Mouse (Mus musculus): ENCODE data around the gene Tbc1d2.

Tbc1d2 gene

GRCm38 (mm10) chr4:46650086-46650753, at the start of gene Tbc1d2:
Gene Tbc1d2 (minus strand): TSS chr4:46650209.
- in situ Hi-C loops (cut with MboI, MseI), result no loop called here

DNA sequence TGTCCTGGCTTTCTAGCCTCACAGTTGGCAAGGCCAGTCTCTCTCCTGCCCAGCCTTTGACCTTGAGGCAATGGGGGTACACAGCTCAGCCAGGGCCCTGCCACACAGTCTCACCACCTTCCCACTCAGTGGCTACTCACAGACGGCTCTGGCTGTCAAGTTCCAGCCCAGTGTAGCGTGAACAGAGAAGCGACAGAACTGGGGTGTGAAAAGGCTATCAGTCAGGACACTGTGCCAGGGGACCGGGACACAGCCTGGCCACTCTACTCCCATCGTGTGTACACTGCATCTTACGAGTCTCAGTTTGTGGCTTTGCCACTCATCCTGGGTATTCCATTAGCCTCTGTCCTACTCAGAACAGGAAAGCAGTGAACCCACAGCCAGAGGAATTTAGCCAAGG, 46.5 kb upstream of the Tbc1d2 start:
- in situ Hi-C loops (cut with MboI, MseI), result no loop called here

DNA sequence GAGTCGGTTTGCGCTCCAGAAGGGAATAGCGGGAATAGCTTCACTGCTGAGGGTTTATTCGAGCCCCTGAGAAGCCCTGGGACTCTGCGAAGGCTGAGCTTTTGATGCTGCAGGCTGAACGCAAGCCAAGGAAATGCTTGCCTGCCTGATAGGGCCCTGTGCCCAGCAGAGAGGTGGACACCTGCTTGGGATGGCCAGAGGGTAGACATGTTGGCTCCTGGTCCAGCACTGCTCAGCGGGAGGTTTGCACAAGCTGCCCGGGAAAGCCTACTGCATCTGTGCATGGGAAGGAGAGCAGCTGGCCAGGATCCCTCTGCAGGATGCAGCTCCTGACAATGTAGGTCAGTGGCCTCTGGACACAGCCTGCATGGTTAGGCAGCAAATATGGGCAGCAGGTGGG, 40.6 kb upstream of the Tbc1d2 start:
- in situ Hi-C loops (cut with MboI, MseI), result loop anchor here (5.0 kb wide), 1 partner anchor 332 kb away; no protein-coding TSS in a partner anchor

DNA sequence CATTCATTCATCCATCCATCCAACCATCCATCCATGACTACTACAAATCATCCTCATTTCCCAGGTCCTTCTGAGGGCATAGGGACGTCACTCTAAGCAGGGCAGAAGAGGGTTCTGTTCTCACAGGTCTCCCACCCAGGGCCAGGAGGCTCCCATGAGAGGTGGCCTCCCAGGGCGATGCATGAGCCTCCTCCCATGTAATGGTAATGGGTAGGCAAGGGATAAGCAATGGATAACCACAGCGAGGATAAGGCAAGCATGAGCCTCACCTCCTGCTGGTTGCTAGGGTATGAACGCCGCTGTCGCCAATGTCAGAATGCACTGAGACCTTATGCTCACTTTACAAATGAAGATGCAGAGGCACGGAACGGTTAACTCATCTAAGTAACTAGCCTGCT, 40.0 kb upstream of the Tbc1d2 start:
- in situ Hi-C loops (cut with MboI, MseI), result loop anchor here (5.0 kb wide), 1 partner anchor 332 kb away; no protein-coding TSS in a partner anchor

GRCm38 (mm10) chr4:46689397-46690022, 39.5 kb upstream of the Tbc1d2 start:
- in situ Hi-C loops (cut with MboI, MseI), result loop anchor here (5.0 kb wide), 1 partner anchor 333 kb away; no protein-coding TSS in a partner anchor

DNA sequence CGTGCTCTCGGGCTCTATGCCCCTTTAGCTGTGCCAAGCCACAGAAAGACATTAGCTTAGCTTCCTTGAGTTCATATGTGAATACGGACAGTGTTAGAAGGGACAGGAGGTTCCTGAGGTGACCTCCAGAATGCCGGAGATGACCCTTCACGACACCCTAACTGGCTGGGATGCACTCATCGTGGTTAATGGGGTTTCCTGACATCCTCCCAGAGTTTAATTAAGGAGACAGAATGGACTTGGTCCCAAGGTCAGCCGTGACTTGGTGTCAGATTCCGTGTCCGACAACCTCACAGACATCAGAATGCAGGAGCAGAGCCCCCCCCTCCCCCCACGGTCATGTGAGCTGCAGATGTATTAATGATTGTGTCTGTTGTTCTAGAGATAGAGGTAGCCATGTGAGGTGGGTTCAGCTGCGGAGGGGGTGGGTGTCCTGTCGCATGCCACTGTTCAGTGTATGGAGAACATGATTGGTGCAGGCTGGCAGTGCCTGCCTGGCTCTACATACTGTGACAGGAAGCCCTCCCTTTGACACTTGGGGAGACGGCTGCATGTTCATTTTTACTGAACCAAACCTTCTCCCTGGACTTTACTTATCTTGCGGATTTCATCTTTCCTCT, 38.3 kb upstream of the Tbc1d2 start:
- in situ Hi-C loops (cut with MboI, MseI), result no loop called here

DNA sequence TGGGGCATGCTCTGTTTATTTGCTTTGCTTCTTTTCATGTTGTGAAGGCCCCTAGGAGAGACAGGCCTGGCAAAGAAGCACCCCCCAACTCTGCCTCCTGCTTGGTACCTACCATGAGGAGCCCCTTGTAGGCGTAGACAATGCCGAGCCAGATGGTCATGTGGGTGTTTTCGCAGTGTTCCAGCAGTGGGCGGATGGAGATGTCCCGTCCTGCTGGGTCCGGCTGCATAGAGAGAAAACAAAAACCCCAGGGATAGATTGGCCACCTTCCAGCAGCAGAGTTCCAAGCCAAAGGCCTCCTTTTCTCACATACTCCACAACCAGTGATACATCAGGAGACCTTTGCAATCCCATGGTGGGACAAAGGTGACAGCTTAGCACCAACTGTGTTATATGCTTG, 34.2 kb upstream of the Tbc1d2 start:
- in situ Hi-C loops (cut with MboI, MseI), result loop anchor here (5.0 kb wide), 1 partner anchor 48 kb away; no protein-coding TSS in a partner anchor

DNA sequence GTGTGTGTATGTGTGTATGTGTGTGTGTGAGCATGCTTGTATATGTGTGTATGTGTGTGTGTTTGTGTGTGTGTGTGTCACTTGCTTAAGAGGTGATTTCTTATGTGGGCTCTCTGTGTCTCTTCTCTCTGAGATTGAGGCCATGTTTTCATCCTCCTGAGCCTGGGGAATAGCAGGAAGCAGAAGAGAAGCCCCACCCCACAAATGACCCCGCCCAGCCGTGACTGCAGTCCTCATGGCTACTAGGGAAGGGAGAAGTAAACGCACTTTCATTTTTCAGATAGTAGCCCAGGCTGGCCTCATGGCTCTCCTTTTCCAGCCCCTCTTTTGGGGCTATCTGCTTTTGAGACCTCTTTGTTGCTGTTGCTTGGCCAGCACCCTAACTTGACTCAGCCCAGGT, 26.6 kb upstream of the Tbc1d2 start:
- in situ Hi-C loops (cut with MboI, MseI), result no loop called here

GRCm38 (mm10) chr4:46675992-46676391, 26.0 kb upstream of the Tbc1d2 start:
- in situ Hi-C loops (cut with MboI, MseI), result no loop called here

DNA sequence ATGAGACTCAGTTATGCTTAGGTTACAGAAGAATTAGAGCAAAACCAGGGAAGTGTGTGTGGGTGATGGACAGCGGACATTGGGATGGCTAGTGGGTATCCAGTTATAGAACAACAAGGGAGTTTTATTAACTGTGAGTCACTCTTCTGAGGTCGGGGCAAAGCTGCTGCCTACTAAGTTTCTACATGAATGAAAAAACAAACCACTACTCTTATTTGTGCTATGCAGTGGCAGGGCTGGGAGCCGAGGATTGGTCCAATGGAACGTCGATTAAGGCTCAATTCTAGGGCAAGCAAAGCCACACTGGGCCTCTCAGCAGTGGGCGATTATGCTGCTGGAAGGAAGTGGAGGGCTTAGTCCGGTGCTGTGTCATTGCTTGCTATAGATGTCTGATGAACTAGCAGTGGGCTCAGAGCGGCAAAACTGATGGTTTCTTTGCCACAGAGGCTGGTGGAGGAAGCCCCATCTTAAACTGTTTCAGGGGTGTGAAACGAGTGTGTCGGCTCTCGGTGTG, 25.3 kb upstream of the Tbc1d2 start:
- in situ Hi-C loops (cut with MboI, MseI), result no loop called here

DNA sequence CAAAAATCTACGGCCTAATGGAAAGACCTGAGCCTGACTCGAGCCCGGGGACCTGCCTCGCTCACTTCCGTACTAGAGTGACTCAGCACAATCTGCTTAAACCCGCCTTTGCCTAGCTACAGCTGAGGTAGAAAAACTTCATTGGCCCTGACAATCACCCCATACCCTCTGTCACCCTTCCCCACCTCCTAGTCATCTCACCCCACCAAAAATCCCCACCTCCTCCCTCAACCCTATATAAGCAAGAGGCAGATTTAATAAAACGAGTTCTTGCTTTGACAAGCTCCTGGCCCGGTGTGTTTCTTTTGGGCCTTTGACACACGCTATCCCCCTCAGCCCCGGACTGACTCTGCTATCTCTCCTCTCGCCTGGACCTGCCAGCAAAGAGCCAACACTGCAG, 18.6 kb upstream of the Tbc1d2 start:
- in situ Hi-C loops (cut with MboI, MseI), result no loop called here

GRCm38 (mm10) chr4:46666420-46666819, 16.4 kb upstream of the Tbc1d2 start:
- in situ Hi-C loops (cut with MboI, MseI), result no loop called here

DNA sequence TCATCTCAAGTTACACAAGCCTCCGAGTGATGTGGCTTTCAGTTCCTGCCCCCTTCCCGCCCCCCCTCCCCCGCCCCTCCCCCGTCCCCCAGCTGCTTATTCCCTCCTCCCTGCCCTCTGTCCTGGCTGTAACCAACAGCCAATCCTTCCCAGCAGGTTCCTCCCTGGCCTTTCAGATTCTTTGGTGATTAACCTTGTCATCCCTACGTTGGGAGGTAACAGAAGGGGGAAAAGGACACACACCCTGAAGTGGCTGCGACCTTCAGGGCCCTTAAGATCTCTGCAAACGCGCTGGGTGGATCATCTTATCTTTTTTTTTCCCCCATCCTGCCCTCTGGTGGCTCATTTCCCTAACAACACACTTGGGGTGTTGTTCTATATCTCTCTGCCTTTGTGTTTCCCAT, 15.4 kb upstream of the Tbc1d2 start:
- in situ Hi-C loops (cut with MboI, MseI), result no loop called here

- in situ Hi-C loops (cut with MboI, MseI), result no loop called here
Measured at GRCm38 (mm10) chr4:46664123-46665009, 14.4 kb upstream of the Tbc1d2 start.

GRCm38 (mm10) chr4:46661433-46661832, 11.4 kb upstream of the Tbc1d2 start:
- in situ Hi-C loops (cut with MboI, MseI), result no loop called here

- in situ Hi-C loops (cut with MboI, MseI), result no loop called here
Measured at GRCm38 (mm10) chr4:46658946-46659345, 8.9 kb upstream of the Tbc1d2 start.

DNA sequence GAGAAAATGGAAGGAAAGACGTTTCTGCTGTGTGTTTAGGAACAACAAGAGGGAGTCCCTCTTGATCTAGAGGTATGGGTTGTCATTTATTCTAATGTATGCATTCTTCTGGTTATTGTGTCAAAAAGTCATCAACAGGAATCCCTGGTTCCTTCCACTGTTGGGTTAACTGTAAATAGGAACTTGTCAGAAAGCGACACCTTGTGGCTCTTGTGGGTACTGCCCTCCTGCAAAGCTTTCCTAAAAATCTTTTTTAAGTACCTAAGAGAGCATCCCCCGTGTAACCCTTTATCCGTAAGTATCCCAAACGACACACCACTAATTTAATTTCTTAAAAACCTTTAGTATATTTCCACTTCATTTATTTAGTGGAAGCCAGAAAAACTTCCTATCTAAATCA, 7.1 kb upstream of the Tbc1d2 start:
- in situ Hi-C loops (cut with MboI, MseI), result no loop called here

DNA sequence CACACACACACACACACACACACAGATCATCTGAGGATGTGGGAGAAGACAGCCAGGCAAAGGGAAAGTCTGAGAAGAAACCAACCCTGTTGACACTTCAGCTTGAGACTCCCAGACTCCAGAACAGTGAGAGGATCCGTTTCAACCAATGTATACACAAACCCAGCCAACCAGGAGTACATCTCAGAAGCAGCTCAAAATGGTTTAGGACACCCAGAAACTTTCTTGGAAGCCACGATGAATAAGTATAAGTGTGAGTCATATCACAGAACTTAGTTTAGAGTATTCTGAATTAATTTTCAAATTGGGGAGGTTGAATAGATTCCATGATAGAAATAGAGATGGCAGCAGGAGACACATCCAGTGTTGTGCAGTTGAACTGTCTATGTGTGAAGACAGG, 5.9 kb upstream of the Tbc1d2 start:
- in situ Hi-C loops (cut with MboI, MseI), result no loop called here

- in situ Hi-C loops (cut with MboI, MseI), result no loop called here
Measured at GRCm38 (mm10) chr4:46655298-46655697, 5.3 kb upstream of the Tbc1d2 start.

GRCm38 (mm10) chr4:46649161-46649560, 848 bp downstream of the Tbc1d2 start:
- in situ Hi-C loops (cut with MboI, MseI), result loop anchor here (5.0 kb wide), 1 partner anchor 37 kb away; no protein-coding TSS in a partner anchor

GRCm38 (mm10) chr4:46643676-46644112, 6.3 kb downstream of the Tbc1d2 start:
- in situ Hi-C loops (cut with MboI, MseI), result no loop called here
